Mouse (Mus musculus) induced T-regulatory cell, adult 2 months (primary cell): Measurements from ENCODE around the gene Tbk1.

ENCODE experiments used
- DNase-seq: peaks from one replicate; pipeline ENCODE4 v3.0.0-alpha.2; 2012; ENCODE audit warnings: low read depth

Gene Tbk1

GRCm38 (mm10) chr10:121586675-121587370 is at the start of gene Tbk1:
Tbk1 (minus strand) TSS chr10:121586787.
- DNase-seq = peak; percentile 95

DNA sequence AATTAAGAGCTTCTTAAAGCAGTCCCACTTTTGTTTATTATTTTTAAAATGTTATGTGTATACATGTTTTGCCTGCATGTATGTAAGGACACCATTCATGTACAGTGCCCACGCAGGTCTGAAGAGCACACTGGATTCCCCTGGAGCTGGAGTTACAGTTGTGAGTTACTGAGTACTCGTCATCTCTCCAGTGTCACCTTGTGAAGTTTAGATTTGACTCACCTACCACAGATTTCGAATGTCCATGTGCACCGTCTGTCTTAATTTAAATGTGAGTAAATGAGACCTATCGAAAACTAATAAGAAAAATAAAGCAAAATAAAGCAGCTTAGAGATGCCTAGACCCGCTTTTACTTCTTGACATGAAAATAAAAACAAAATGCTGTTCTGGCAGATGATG is 49.7 kb upstream of the Tbk1 start:
- no peak for DNase-seq

DNA sequence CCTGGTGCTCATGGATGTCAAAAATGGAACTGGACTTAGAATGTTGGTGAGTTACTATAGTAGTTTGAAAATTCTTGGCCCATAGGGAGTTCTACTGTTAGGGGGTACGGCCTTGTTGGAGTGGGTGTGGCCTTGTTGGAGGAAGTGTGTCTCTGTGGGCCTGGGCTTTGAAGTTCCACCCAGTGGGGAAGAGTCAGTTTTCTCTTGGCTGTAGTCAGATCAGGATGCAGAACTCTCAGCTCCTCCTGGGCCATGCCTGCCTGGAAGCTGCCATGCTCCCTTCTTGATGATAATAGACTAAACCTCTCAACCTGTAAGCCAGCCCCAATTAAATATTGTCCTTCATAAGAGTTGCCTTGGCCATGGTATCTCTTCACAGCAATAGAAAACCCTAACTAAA is 47.6 kb upstream of the Tbk1 start:
- DNase-seq = no peak

DNA sequence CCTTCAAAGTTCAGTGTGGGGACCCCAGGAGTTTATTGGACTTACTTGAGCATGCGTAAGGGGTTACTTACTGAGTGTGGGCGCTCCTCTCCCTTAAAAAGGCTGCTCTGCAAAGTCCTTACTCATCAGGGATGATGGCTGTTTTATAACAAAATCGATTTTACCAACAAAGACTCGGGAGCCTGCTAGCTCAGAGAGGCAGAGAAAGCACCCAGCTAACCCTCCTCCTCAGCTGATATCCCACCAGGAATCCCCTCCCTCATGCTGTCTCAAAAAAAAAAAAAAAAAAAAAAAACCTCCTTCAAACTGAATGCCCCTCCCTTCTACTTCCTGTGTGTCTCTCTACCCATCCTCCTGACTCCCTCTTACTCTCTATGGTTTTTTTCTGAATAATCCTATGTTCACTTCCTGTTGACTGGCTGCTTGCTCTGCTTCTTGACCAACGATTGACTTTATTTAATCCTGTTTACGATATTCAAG is 42.0 kb upstream of the Tbk1 start:
- DNase-seq = peak; percentile 26

DNA sequence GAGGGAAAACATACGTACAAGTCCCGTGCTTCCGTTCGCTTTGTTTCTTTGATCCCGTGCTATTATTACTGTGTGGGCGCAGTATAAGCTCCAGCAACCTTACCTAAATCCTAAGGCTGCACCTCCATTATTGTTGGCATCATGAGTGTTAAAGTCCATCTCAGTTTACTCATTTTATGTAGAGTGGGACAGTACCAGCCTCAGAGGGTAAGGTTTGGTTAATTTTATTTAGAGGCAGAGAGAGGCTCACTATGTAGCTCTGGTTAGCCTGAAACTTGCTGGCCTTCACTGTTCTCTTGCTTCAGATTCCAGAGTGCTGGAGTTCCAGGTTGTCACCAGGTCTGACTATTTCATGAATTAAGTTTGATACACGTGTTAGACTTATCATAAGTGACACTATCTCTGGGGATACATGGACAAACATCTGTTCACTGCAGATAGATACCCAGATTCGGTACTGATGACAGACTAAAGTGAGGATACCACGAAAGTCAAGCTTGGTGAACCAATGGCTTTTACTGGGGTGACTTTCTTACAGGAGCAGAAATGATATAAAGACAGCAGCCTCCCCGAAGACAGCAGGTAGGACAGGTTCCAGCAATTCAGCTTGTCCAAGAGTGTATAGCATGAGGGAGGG is 40.7 kb upstream of the Tbk1 start:
- no peak for DNase-seq

DNA sequence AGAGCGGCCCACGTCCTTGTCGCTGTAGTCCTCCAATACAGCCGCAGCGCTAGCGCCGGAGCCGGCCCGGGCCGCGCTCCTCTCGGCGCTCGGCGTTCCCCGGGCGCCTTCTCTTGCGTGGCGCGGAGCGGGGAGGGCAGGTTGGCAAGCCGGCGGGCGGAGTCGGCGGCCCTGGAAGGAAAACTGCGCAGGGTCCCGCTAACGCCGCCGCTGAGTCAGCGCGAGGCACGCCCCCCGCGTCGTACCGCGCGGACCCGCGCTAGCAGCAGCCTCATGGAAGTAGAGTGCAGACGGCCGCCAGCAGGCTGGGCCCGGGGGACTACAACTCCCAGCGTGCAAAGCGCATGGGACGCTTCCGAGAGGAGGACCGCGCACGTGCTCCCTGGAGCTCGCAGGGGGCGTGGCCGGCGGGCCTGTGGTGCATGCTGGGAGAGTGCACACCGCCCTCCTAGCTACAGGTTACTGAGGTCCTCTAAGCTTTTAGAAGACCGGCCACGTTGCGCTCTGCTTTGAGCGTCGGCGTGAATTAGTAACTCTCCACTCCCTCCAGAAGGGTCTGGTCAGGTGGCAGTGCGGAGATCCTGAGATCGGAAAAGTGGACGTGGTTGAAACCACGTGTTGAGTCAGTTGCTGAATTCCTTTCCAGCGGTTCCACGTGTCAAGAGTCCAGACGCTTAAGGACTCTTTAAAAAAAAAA is 39.7 kb upstream of the Tbk1 start, which contains the start of gene Xpot:
TSS of gene Xpot (minus strand) at position 147 of the 697 bp plus-strand sequence.
- DNase-seq = peak; percentile 97

DNA sequence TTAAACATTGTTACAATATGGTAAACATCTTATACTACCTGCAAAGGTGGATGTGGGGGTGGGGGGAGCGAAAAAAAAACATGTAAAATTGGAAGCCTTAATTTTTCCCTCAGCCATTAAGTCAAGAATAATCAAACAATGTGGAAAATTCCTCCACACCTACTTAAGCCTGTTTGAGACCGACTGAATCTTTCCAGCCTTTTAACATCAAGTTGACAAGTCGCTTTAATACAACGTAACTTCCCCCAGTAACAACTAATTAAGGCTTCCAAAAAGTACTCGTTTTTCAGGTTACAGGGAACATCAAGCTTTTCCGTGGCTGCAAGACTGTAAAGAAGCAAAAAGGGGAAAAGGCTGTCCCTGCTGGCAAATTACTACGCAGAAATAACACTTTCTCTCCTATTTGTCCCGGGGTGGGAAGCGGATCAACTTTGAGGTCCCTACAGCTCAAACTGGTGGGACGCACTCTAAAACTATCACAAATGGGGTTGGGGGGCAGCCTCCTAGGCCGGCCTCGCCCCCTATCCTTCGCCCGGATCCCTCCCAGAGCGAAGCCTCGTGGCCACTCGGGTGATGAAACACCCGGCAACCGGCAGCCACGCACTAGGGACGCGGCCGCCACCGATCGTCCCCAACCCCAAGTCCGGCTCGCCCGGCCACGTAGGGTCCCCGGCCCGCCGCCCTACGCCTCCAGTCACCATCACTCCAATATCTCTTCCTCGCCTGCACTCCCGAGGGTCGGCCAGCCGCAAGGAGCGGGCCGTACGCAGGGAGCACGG is 39.0 kb upstream of the Tbk1 start:
- no peak for DNase-seq

GRCm38 (mm10) chr10:121625006-121625405 is 38.4 kb upstream of the Tbk1 start:
- peak; percentile 37 for DNase-seq

DNA sequence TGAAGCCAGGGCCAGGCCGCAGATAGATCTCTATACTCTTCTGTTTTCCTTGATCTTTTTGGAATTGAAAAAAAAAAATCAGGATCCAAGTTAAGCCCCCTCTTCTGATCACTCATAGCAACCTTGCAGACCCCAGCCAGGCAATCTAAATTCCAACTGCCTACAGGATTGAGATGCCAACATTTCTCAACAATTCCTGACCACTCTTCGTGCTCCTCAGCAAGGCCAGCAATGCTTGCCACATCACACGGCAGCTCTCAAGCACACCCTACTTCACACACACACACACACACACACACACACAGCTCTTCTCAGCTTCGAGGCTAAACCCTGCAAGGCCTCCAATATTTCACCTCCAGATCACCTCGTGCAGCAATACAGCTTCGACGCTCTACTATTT is 37.1 kb upstream of the Tbk1 start:
- no peak for DNase-seq

DNA sequence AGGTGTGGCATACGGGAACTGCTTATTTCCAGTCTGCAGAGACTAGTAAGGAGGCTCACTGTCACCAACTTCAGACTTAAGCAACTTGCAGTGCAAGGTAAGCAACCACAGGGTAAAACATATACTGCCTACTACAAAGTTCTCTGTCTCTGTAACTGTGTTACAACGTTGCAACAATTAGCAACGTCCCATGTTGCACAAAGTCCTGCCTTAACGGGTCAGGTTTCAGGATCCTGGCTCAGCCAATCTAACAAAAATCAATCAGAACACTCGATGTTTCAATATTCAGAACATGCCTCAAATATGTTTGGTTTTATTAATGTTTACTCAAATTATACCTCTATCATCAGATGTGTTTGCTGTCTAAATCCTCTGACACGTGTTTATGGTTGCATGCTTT is 35.8 kb upstream of the Tbk1 start:
- no peak for DNase-seq

DNA sequence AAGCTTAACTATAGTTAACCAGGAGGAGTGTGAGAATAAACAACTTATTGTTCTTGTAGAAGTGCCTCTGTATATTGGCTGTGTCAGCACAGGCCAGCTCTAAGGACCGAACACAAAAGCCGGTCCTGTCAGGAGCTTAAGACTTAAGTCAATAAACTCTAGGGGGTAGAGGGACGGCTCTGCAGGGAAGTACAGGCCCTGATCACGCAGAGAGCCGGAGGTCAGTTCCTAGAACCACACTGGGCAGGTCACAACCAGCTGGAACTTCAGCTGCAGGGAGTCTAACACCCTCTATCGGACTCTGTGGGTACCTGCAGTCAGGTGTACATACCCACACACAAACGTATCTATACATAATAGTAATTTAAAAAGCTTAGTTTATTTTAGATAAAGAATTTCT is 29.3 kb upstream of the Tbk1 start:
- no peak for DNase-seq

- no peak for DNase-seq
These were observed 28.7 kb upstream of the Tbk1 start for GRCm38 (mm10) chr10:121615146-121615870.

DNA sequence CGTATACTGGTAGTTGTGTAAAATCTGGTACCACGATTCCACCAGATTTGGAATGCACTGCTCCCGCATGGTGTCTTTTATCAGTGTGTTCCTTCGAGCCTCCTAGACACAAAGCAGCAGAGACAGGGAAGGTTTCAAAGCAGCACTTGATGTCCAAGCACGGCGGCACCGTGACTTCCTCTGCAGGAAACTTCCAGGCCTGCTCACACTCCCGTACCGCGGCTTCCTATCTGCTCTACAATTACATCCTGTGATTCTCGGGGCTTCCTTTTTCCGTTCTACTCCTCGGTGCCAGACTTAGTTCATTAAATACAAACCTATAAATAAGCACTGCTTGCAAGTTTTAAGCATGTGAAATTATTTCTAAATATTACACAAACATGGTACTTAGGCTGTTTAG is 27.0 kb upstream of the Tbk1 start:
- no peak for DNase-seq

- DNase-seq = no peak
These were observed 25.9 kb upstream of the Tbk1 start for GRCm38 (mm10) chr10:121612448-121612847.

DNA sequence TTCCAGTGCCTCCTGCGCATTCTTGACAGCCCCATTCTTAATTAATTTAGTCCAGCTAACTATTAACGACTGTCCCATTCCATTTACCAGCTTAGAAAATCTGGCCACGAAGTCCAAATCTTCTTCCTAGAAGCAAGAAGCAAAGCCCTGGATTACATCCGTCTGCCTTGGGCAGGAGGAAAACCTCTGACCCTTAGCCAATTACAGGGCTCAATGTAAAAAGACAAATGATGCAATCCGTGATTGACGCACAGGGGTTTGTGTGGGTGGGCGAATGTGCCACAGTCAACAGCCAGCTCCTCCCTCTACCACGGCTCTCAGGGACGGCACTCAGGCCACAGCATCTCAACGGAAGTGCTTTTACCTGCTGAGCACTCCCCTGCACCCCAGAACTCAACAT is 25.0 kb upstream of the Tbk1 start:
- DNase-seq = no peak

DNA sequence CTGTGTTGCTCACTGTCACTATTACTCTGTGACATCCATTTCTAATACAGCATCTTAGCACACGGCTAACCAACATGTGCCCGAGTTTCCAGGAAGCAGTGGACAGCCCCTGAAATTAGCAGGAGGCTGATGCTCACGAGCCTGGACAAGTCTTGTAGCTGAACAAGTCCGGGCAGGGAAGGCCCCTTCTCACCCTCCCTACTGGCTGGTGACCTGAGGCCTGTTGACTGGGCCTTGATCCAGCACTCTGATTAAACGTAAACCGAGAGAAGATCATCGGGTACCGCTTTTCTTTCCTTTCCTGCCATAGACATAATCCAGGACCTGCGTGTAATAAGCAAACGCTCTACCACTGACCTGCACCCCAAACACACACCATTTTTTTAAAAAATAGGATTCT is 21.6 kb upstream of the Tbk1 start:
- DNase-seq = no peak

- no peak for DNase-seq
These were observed 18.2 kb upstream of the Tbk1 start for GRCm38 (mm10) chr10:121604632-121605344.

DNA sequence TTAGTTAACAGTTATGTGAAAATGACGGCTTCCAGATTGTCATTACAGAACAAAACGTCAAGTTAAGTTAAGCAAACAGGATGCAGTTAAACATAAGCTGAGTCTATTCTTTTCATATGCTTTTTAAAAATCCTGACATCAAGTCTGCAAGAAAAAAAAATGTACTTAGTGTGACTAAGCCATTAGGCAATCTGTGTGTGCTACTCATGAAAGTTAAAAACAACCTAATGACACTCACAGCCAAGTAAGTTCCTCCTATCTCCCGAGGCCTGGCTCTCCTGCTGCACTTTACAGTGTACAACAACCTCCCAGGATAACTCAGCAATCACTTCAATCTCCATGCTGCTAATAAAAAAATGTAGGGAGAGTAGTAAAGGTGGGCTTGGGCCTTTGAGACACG is 17.0 kb upstream of the Tbk1 start:
- no peak for DNase-seq

DNA sequence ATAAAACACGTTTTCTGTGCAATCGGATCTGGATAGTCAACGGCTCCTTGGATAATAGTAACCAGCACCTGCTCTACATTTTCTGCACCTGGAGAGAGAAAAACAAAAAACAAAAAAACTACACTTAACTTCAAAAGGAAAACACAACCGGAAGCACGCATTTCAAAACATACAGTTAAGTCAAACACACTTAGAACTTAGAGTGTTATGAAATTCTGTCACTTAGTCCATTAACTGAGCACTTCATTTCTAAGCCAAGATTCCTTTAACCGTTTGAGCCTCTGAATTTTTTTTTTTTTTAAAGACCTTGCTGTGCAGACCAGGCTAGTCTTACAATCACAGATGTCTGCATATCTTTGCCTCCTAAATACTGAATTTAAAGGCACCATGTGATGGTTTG is 14.7 kb upstream of the Tbk1 start:
- no peak for DNase-seq

DNA sequence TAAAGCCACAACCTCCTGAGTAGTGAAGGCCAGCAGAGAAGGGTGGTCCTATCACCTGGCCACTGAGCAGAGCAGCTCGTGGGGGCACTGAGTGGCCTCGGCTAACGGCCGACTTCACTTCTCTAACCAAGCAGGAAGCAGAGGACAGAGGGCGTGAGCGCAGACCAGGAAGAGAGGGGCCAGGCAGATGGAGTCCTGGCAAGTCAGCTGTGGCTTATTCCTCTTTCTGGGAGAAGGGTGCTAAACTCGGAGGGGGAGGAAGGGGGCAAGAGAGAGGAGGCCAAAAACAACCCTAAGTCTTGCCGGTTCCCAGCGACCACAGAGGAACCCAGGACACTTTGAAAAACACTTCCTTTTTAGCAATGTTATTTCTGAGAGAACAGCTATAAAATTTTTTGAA is 10.0 kb upstream of the Tbk1 start:
- no peak for DNase-seq

DNA sequence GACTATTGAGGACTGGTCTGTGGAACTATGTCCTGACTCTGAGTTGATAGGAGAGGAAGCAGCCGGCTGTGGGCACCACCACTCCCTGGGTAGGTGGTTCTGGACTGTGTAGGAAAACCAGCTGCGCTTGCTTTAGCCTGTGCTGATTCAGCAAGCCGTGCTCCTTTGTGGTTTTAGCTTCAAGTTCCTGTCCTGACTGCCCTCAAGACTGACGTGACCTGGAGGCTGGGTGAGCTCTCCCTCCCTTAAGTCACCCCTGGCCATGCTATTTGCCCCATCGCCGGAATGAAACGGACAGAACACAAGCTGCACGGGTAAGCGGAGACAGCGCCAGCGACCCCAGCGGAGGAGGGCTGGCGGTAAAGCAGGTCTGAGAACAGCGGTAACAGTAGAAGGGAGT is 4.5 kb upstream of the Tbk1 start:
- DNase-seq = no peak
